Mouse (Mus musculus) E14TG2a.4 (cell line): ENCODE data around the gene Cd3d.

Experiments
- CTCF ChIP-seq: conservative IDR thresholded peaks from 2 replicates; pipeline ENCODE4 v1.5.1; 2014; ENCODE audit warnings: low read length
- POU5F1 ChIP-seq: IDR thresholded peaks from 2 replicates; pipeline ENCODE4 v1.6.1; 2014; ENCODE audit warnings: low read length, borderline replicate concordance

DNA sequence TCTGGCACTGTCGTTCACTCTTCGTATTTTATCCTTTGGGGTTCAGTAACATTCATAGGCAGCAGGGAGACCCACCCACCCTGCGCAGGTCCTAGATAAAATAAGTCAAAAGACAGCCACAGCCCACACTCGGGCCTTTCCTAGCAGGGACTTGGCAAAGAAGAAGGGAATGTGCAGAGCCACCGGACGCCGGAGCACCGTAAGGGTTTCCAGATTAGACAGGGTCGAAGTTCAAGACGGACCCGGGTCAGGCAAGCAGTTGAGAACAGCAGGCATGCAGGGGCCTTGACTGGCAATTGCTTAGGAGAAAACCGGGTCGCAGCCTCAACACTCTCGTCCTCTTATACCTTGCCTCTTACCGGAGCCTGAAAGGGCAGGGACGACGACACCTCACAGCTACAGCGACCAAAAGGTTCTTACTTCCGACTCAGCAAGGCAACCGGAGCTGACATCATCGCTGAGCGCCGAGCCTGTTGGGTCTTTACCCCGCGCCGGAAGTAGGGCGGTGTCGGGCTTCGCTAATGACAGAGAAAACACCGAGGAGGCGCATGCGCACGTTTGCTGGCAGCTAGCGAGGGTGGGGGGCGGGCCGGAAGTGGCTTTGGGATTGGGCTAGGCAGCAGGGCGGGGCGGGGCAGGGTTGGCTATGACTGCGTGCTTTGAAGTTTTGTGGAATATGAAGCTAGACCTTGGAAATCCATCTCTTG lies 16.3 kb upstream of the Cd3d start, which contains the start of gene Ube4a:
- no peak for TF ChIP-seq CTCF
- TF ChIP-seq POU5F1, result no peak
